Mouse (Mus musculus) brown adipose tissue, adult 24 weeks (tissue): Measurements from ENCODE around the gene Commd1. TPM values are rescaled to one million over a fixed set of nuclear protein-coding genes. Genes with fewer than 3 reads are reported as not detected.

Source experiments
- H3K27ac ChIP-seq: fragments of 200-500 bp; replicated peaks from 2 replicates; pipeline ENCODE4 v1.5.1; 2012; ENCODE audit warnings: low read depth, mild to moderate bottlenecking, low read length
- H3K4me1 ChIP-seq: fragments of 200-500 bp; 2 replicates; pipeline ENCODE4 v1.6.1; 2012; ENCODE audit warnings: low read length, mixed read lengths; ENCODE audit not compliant: control insufficient read depth, insufficient read depth, insufficient read length
- H3K4me3 ChIP-seq: fragments of 200-500 bp; 2 replicates; pipeline ENCODE4 v1.5.1; 2012; ENCODE audit warnings: low read depth, mild to moderate bottlenecking, low read length, moderate library complexity; ENCODE audit not compliant: insufficient read depth
- polyA plus RNA-seq: library from polyadenylated mRNA; stranded (reverse); fragments of >200 nt; gene quantifications from 2 replicates; pipeline ENCODE4 v1.2.4, GENCODE M21; 2012; ENCODE audit not compliant: missing spikeins, insufficient read depth, insufficient read length

Commd1 gene
- polyA plus RNA-seq, 1 experiment, result 196 TPM

GRCm38 (mm10) chr11:22973599-22973998 lies 8.6 kb downstream of the Commd1 start:
- H3K4me3 ChIP-seq, result peak overlapping the region; percentile 84
- H3K4me1 ChIP-seq, result peaks cover 6% of the 10 kb centered on the region
- H3K27ac ChIP-seq, result no peak overlapping the region; the same call in 1 of the 2 replicates

- peak overlapping the region; percentile 84 for H3K4me3 ChIP-seq
These were observed 9.2 kb downstream of the Commd1 start for GRCm38 (mm10) chr11:22972746-22973526.

GRCm38 (mm10) chr11:22971835-22972709 lies 10.1 kb downstream of the Commd1 start, which contains the start of gene Zrsr1:
TSS of gene Zrsr1 (plus strand) at chr11:22972005.
- Histone ChIP-seq H3K4me3 (peak within 1 kb of the TSS; percentile 84), H3K4me1 (peaks cover 6% of the 10 kb centered on the region; the same call in 1 of the 2 replicates), H3K27ac (peak within 1 kb of the TSS; percentile 98)

More at GRCm38 (mm10) chr11:22972746-22973526, 9.2 kb downstream of the Commd1 start:
- Histone ChIP-seq H3K4me1 (peaks cover 6% of the 10 kb centered on the region; the same call in 1 of the 2 replicates), H3K27ac (peak overlapping the region; percentile 98)

- H3K4me1 ChIP-seq, result 0 out of 2 replicates have a peak, but pooled peaks cover 2% of the 10 kb centered on the region
- no peak overlapping the region for H3K4me3 ChIP-seq
- no peak overlapping the region for H3K27ac ChIP-seq
These were observed 11.6 kb downstream of the Commd1 start for GRCm38 (mm10) chr11:22970546-22970945.

GRCm38 (mm10) chr11:22969486-22969885 lies 12.7 kb downstream of the Commd1 start:
- no peak overlapping the region for H3K4me3 ChIP-seq
- no peak overlapping the region for H3K27ac ChIP-seq
- H3K4me1 ChIP-seq, result no peaks in the 10 kb centered on the region

- Histone ChIP-seq H3K4me3 (no peak overlapping the region), H3K27ac (no peak overlapping the region), H3K4me1 (no peaks in the 10 kb centered on the region)
These were observed 16.7 kb downstream of the Commd1 start for GRCm38 (mm10) chr11:22965503-22965902.

- no peaks in the 10 kb centered on the region for H3K4me1 ChIP-seq
- no peak overlapping the region for H3K27ac ChIP-seq
- H3K4me3 ChIP-seq, result no peak overlapping the region
These were observed 17.8 kb downstream of the Commd1 start for GRCm38 (mm10) chr11:22964401-22964800.

- H3K4me3 ChIP-seq, result no peak overlapping the region
- H3K4me1 ChIP-seq, result no peaks in the 10 kb centered on the region
- no peak overlapping the region for H3K27ac ChIP-seq
These were observed 20.1 kb downstream of the Commd1 start for GRCm38 (mm10) chr11:22962101-22962500.

GRCm38 (mm10) chr11:22957791-22958374 lies 24.3 kb downstream of the Commd1 start:
- H3K4me3 ChIP-seq, result no peak overlapping the region
- no peaks in the 10 kb centered on the region for H3K4me1 ChIP-seq
- H3K27ac ChIP-seq, result no peak overlapping the region

GRCm38 (mm10) chr11:22956830-22957229 lies 25.4 kb downstream of the Commd1 start:
- Histone ChIP-seq H3K27ac (no peak overlapping the region), H3K4me3 (no peak overlapping the region), H3K4me1 (no peaks in the 10 kb centered on the region)

GRCm38 (mm10) chr11:22956346-22956745 lies 25.8 kb downstream of the Commd1 start:
- Histone ChIP-seq H3K4me3 (no peak overlapping the region), H3K27ac (no peak overlapping the region), H3K4me1 (no peaks in the 10 kb centered on the region)

- no peak overlapping the region for H3K27ac ChIP-seq
These were observed 29.5 kb downstream of the Commd1 start for GRCm38 (mm10) chr11:22952668-22953067.

GRCm38 (mm10) chr11:22950131-22950530 lies 32.1 kb downstream of the Commd1 start:
- no peak overlapping the region for H3K4me3 ChIP-seq
- no peaks in the 10 kb centered on the region for H3K4me1 ChIP-seq
- H3K27ac ChIP-seq, result no peak overlapping the region

More at GRCm38 (mm10) chr11:22952668-22953067, 29.5 kb downstream of the Commd1 start:
- Histone ChIP-seq H3K4me1 (no peaks in the 10 kb centered on the region), H3K4me3 (no peak overlapping the region)

GRCm38 (mm10) chr11:22949101-22949500 lies 33.1 kb downstream of the Commd1 start:
- Histone ChIP-seq H3K4me3 (no peak overlapping the region), H3K27ac (no peak overlapping the region), H3K4me1 (no peaks in the 10 kb centered on the region)

- 0 out of 2 replicates have a peak, but pooled peaks cover 2% of the 10 kb centered on the region for H3K4me1 ChIP-seq
- H3K4me3 ChIP-seq, result no peak overlapping the region
- no peak overlapping the region for H3K27ac ChIP-seq
These were observed 43.2 kb downstream of the Commd1 start for GRCm38 (mm10) chr11:22938983-22939382.
